Mouse (Mus musculus): ENCODE results near the gene Tnc.

DNA sequence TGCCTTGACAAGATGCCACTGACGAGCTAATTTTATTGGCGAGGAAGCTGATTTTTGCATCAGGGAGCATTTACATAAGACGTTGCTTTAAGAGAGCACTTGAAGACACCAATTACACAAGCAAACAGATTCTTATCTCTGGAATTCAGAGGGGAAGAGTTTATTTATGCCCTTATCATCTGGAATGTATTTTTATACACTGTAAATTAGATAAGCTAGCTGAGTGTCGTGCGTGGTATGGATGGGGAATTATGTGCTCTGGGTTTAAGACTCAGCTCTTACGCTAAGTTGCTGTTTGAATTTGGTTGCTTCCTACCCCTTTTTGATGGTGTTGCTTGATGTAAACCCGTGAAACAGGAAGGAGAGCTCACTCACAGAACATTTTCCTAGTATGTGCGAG, 130.1 kb downstream of the Tnc start:
- TF ChIP-seq CTCF (IDR thresholded peaks at IDR 0.05; ENCODE audit: extremely low read depth, insufficient read depth, insufficient read length, insufficient replicate concordance) (no peak), POLR2A (IDR thresholded peaks at IDR 0.05; ENCODE audit: low read depth, low read length) (no peak)

Measured in spleen, adult 2 months (tissue).